Mouse (Mus musculus) CD8-positive naive resting alpha-beta T cell, adult 2 months (primary cell): Measurements from ENCODE around the gene Atoh8.

Experiments used
- DNase-seq, 2 experiments: peaks; one replicate each; pipeline ENCODE4 v3.0.0; 2022; ENCODE audit warnings: low read depth in 2 of 2, low spot score in 2 of 2

The Atoh8 gene

DNA sequence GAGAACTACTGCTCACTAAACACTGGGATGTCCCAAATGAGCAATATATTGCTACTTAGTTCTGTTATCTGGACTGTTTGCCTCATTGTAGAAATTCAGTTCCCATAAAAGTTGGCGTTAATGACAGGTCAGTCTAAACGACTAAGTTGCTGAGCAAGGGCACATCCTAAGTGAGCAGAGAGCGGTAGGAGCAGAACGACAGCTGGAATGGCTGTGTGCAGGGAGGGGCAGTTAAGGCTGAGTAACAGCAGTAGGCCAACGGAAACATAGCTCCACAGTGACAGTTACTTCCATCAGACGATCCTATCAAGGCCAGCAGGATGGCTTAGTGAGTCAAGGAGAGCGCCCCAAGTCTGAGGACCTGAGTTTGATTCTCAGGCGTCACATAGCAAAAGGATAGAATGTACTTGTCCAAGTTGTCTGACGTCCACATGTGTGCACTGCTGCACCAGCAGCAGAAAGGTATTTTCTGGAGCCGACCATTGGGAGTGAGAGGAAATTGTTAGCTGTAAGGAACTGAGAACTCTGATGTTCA, 75.4 kb downstream of the Atoh8 start:
- DNase-seq = no peak

GRCm38 (mm10) chr6:72158966-72159764, 76.2 kb downstream of the Atoh8 start:
- DNase-seq = no peak
